Mouse (Mus musculus) neutrophil, adult 83 days (primary cell): ENCODE results near the gene Hist1h2be. TPM values are rescaled to one million over a fixed set of nuclear protein-coding genes. Genes with fewer than 3 reads are reported as not detected.

Experiments
- total RNA-seq, 2 experiments: library from RNA; stranded (reverse); gene quantifications; one replicate each; pipeline ENCODE4 v1.2.4; 2023

The Hist1h2be gene
- total RNA-seq: 100 to 1,000 TPM; 117 to 129 TPM

GRCm38 (mm10) chr13:23620733-23621531 lies at the start of gene Hist1h2be:
Hist1h2be (minus strand) TSS chr13:23621124.

GRCm38 (mm10) chr13:23622175-23622671 lies 1.3 kb upstream of the Hist1h2be start, which contains the start of gene Hist1h1e:
Hist1h1e (minus strand) TSS chr13:23622558.

GRCm38 (mm10) chr13:23581408-23582218 lies 39.3 kb downstream of the Hist1h2be start, which contains the start of gene Hist1h4d:
Hist1h4d (plus strand) TSS chr13:23581598.

GRCm38 (mm10) chr13:23575271-23575851 lies 45.6 kb downstream of the Hist1h2be start, which contains the start of gene Hist1h3d:
Hist1h3d (plus strand) TSS chr13:23575763.

GRCm38 (mm10) chr13:23573898-23574524 lies 46.9 kb downstream of the Hist1h2be start, which contains the start of the genes Hist1h2bf and Hist1h2ad:
Hist1h2bf (minus strand) TSS chr13:23574196.
Hist1h2ad (plus strand) TSS chr13:23574381.

GRCm38 (mm10) chr13:23571022-23571503 lies 49.9 kb downstream of the Hist1h2be start, which contains the start of the genes Hist1h2ae and Hist1h2bg:
Hist1h2ae (minus strand) TSS chr13:23571220.
Hist1h2bg (plus strand) TSS chr13:23571396.

GRCm38 (mm10) chr13:23561883-23562659 lies 58.9 kb downstream of the Hist1h2be start, which contains the start of gene Hist1h3e:
Hist1h3e (minus strand) TSS chr13:23562369.

GRCm38 (mm10) chr13:23552962-23553361 lies 68.0 kb downstream of the Hist1h2be start, which contains the start of gene Hist1h1d:
Hist1h1d (plus strand) TSS chr13:23553262.

GRCm38 (mm10) chr13:23551146-23551834 lies 69.6 kb downstream of the Hist1h2be start, which contains the start of gene Hist1h4f:
Hist1h4f (minus strand) TSS chr13:23551648.

GRCm38 (mm10) chr13:23543965-23544786 lies 76.7 kb downstream of the Hist1h2be start, which contains the start of gene Hist1h3f:
Hist1h3f (plus strand) TSS chr13:23544052.

GRCm38 (mm10) chr13:23542999-23543607 lies 77.8 kb downstream of the Hist1h2be start, which contains the start of gene Hist1h2bh:
Hist1h2bh (minus strand) TSS chr13:23543392.

GRCm38 (mm10) chr13:23535137-23536075 lies 85.5 kb downstream of the Hist1h2be start, which contains the start of gene Hist1h3g:
Hist1h3g (plus strand) TSS chr13:23535422.

Other genes with a start within 250 kb of the Hist1h2be start
- 10 to 100 TPM in 1 of 2 experiments, 1 to 10 TPM in 1; 8.6 to 10.3 TPM for gene Abt1, start 197.3 kb downstream of the Hist1h2be start, total RNA-seq
- under 1 TPM; 0.31 to 0.57 TPM for gene Btn1a1, start 155.2 kb downstream of the Hist1h2be start, total RNA-seq
- gene Btn2a2, start 132.3 kb downstream of the Hist1h2be start, total RNA-seq: not detected
- 1,000 to 10,000 TPM; 1,800 to 2,079 TPM for gene Hist1h4h, start 90.1 kb downstream of the Hist1h2be start, total RNA-seq
- gene Hist1h2af, start 87.2 kb downstream of the Hist1h2be start, total RNA-seq: 1,000 to 10,000 TPM; 1,103 to 1,322 TPM
- 100 to 1,000 TPM; 343 to 409 TPM for gene Hist1h3g, start 85.7 kb downstream of the Hist1h2be start, total RNA-seq
- 100 to 1,000 TPM; 156 to 165 TPM for gene Hist1h2bh, start 77.7 kb downstream of the Hist1h2be start, total RNA-seq
- gene Hist1h3f, start 77.1 kb downstream of the Hist1h2be start, total RNA-seq: 100 to 1,000 TPM; 484 to 531 TPM
- gene Hist1h4f, start 69.5 kb downstream of the Hist1h2be start, total RNA-seq: 1,000 to 10,000 TPM; 2,494 to 2,726 TPM
- gene Hist1h1d, start 67.9 kb downstream of the Hist1h2be start, total RNA-seq: 100 to 1,000 TPM; 117 to 132 TPM
- 100 to 1,000 TPM; 919 to 946 TPM for gene Hist1h3e, start 58.8 kb downstream of the Hist1h2be start, total RNA-seq
- gene Hist1h2ae, start 49.9 kb downstream of the Hist1h2be start, total RNA-seq: 100 to 1,000 TPM; 213 to 226 TPM
- 1,000 to 10,000 TPM; 1,609 to 1,779 TPM for gene Hist1h2bg, start 49.7 kb downstream of the Hist1h2be start, total RNA-seq
- gene Hist1h2bf, start 46.9 kb downstream of the Hist1h2be start, total RNA-seq: 1,000 to 10,000 TPM; 1,205 to 1,340 TPM
- gene Hist1h2ad, start 46.7 kb downstream of the Hist1h2be start, total RNA-seq: 100 to 1,000 TPM; 234 to 256 TPM
- 100 to 1,000 TPM; 207 to 247 TPM for gene Hist1h3d, start 45.4 kb downstream of the Hist1h2be start, total RNA-seq
- gene Hist1h4d, start 39.5 kb downstream of the Hist1h2be start, total RNA-seq: 100 to 1,000 TPM; 821 to 965 TPM
- 100 to 1,000 TPM; 854 to 881 TPM for gene Hist1h1e, start 1.4 kb upstream of the Hist1h2be start, total RNA-seq
- gene Hist1h2ac, start 62.8 kb upstream of the Hist1h2be start, total RNA-seq: 10 to 100 TPM; 59.5 to 67.1 TPM
- gene Hist1h2bc, start 63.1 kb upstream of the Hist1h2be start, total RNA-seq: 100 to 1,000 TPM; 108 to 117 TPM
- 1 to 10 TPM; 2.5 to 2.9 TPM for gene Hist1h1t, start 74.7 kb upstream of the Hist1h2be start, total RNA-seq
- gene Hist1h4c, start 77.3 kb upstream of the Hist1h2be start, total RNA-seq: 100 to 1,000 TPM; 435 to 497 TPM
- 1 to 10 TPM; 7.5 to 7.9 TPM for gene Hfe, start 89.7 kb upstream of the Hist1h2be start, total RNA-seq
- gene Hist1h1c, start 117.7 kb upstream of the Hist1h2be start, total RNA-seq: 1,000 to 10,000 TPM; 1,583 to 1,684 TPM
- gene Hist1h3c, start 124.5 kb upstream of the Hist1h2be start, total RNA-seq: 100 to 1,000 TPM; 649 to 655 TPM
- 1,000 to 10,000 TPM in 1 of 2 experiments, 100 to 1,000 TPM in 1; 938 to 1,011 TPM for gene Hist1h2bb, start 125.6 kb upstream of the Hist1h2be start, total RNA-seq
- 1,000 to 10,000 TPM; 1,348 to 1,643 TPM for gene Hist1h2ab, start 130.0 kb upstream of the Hist1h2be start, total RNA-seq
- 1,000 to 10,000 TPM; 1,578 to 1,719 TPM for gene Hist1h3b, start 131.1 kb upstream of the Hist1h2be start, total RNA-seq
- 100 to 1,000 TPM; 697 to 823 TPM for gene Hist1h4b, start 135.9 kb upstream of the Hist1h2be start, total RNA-seq
- 100 to 1,000 TPM; 542 to 645 TPM for gene Hist1h4a, start 140.1 kb upstream of the Hist1h2be start, total RNA-seq
- 100 to 1,000 TPM; 941 to 991 TPM for gene Hist1h3a, start 141.3 kb upstream of the Hist1h2be start, total RNA-seq
- gene Hist1h1a, start 142.5 kb upstream of the Hist1h2be start, total RNA-seq: 100 to 1,000 TPM; 476 to 542 TPM
- gene Trim38, start 148.8 kb upstream of the Hist1h2be start, total RNA-seq: not detected
- not detected for gene Slc17a2, start 185.9 kb upstream of the Hist1h2be start, total RNA-seq
- gene Slc17a3, start 218.3 kb upstream of the Hist1h2be start, total RNA-seq: not detected
- not detected for gene Slc17a1, start 246.6 kb upstream of the Hist1h2be start, total RNA-seq